Mouse (Mus musculus) olfactory bulb, adult 2 months (tissue): ENCODE measurements around the gene Gtpbp3.

Experiments
- CTCF ChIP-seq: fragments of 200-500 bp; IDR thresholded peaks from 2 replicates; pipeline ENCODE4 v1.5.1; 2012; ENCODE audit warnings: low read depth, mild to moderate bottlenecking, low read length, moderate library complexity; ENCODE audit not compliant: insufficient read depth
- POLR2A ChIP-seq: fragments of 200-500 bp; IDR thresholded peaks from 2 replicates; pipeline ENCODE4 v1.6.1; 2012; ENCODE audit warnings: mild to moderate bottlenecking, low read depth, low read length, moderate library complexity; ENCODE audit not compliant: insufficient read depth

DNA sequence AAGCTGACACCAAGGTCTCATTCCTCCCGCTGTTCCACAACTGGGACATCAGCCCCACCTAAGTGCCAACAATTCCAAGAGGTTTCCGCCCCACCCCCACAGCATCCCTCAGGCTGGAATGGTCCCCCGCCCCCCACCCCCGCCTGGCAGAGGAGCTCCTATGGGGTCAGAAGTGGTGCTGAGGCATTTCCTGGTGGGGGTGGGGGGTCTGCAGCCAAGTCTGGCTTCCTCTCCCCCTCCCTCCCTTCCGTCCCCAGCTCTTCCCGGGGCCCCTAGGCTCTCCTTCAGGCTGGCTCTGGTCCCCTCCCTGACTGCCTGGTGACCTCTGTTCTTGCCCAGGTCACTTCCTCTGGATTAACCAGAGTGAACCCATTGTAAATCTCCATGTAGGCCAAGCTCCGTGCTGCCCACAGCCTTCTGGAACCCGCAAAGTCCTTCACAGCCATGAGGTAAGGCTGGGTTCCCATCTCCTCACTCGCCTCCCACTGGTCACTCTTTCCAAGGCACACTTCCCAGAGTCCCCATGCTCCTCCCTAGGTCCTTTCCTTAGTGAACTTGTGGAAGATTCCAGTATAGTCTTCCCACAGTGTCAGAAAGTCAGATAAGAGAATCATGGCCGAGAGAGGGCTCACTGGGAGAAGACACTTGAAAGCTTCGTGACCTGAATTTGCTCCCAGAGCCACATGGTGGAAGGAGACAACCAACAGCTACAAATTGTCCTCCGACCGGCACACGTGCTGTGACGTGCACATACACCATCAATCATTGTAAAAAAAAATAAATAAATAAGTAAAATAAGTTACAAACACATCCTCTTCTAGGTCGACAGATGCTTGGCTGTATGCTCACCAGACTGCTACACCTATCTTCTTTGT is 11.2 kb downstream of the Gtpbp3 start:
- TF ChIP-seq CTCF (no peak), POLR2A (no peak)
